Mouse (Mus musculus) effector memory CD4-positive, alpha-beta T cell, adult 7 months (primary cell): ENCODE data around the gene Zfp850. TPM values are rescaled to one million over a fixed set of nuclear protein-coding genes. Genes with fewer than 3 reads are reported as not detected.

Experiments used
- polyA plus RNA-seq: library from polyadenylated mRNA; unstranded; fragments of 100-300 nt; shearing (Covaris generic); gene quantifications from one replicate; pipeline ENCODE4 v1.2.1, GENCODE M21; 2017

The Zfp850 gene
- 8.1 TPM for polyA plus RNA-seq

GRCm38 (mm10) chr7:28013549-28014444, at the start of gene Zfp850:
Gene Zfp850, minus strand, starts transcription at chr7:28014115.

GRCm38 (mm10) chr7:28049476-28050409, 35.8 kb upstream of the Zfp850 start, which contains the start of gene Psmc4:
Gene Psmc4, minus strand, starts transcription at chr7:28050101.

GRCm38 (mm10) chr7:27978683-27979528, 35.0 kb downstream of the Zfp850 start, which contains the start of gene Zfp780b:
Gene Zfp780b, minus strand, starts transcription at chr7:27979171.

Other genes with a start within 250 kb of the Zfp850 start
- gene Zfp626, start 206.9 kb downstream of the Zfp850 start, polyA plus RNA-seq, result 1.2 TPM
- 5.0 TPM for gene Zfp59, start 175.5 kb downstream of the Zfp850 start, polyA plus RNA-seq
- 7.8 TPM for gene Zfp607a, start 156.6 kb downstream of the Zfp850 start, polyA plus RNA-seq
- gene Zfp974, start 84.7 kb downstream of the Zfp850 start, polyA plus RNA-seq, result 3.7 TPM
- gene Zfp780b, start 34.9 kb downstream of the Zfp850 start, polyA plus RNA-seq, result 7.3 TPM
- 151 TPM for gene Psmc4, start 36.0 kb upstream of the Zfp850 start, polyA plus RNA-seq
- 0.55 TPM for gene Fcgbp, start 57.1 kb upstream of the Zfp850 start, polyA plus RNA-seq
- 0.10 TPM for gene 9530053A07Rik, start 115.4 kb upstream of the Zfp850 start, polyA plus RNA-seq
- gene Fbl, start 155.6 kb upstream of the Zfp850 start, polyA plus RNA-seq, result 180 TPM
- 10.2 TPM for gene Dyrk1b, start 165.4 kb upstream of the Zfp850 start, polyA plus RNA-seq